In the genomic region with DNA sequence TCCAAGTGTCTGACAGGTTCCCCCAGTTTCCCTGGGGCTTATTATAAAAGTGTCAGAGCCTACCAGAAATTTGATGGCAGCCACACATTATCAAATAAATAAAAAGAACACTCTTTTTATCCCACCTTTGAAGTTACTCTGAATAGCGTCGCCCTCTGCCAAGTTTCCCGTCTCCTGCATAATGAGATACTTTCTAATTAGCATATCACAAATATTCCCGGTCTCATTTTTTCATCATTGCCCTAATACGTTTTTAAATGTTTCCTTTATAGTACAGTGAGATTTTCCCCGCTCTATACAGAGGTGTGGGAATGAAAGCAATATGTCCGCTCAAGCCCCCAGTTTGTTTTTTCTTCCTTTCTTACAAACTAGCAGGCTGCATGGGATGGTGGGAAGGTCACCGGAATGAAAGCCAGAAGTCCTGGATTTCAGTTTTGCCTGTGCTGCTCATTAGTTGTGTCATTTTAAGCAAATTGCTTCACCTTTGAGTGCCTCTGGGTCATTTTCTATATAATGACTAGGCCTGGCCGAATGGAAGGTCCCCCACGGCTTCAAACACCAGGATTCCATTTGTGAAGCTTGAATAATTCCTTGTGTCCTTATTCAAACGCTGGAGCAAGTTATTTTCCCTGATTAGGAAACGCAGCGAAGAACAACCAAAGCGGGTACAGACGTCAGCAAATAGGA, we compare ENCODE assay signal across 9 mouse cellular contexts.
DNase-seq lines count a peak whose midpoint lies in the region; ATAC-seq lines count a peak whose summit lies in the region.
"Had no signal": no experiment of that assay in that cellular context is flagged by ENCODE, and none has a peak within 500 bp of the region (broad histone marks: within the 10 kb centered on the region; RNA-seq: fewer than 3 reads in every experiment).

No protein-coding gene starts in this region.

- no peak overlapping the region for H3K4me2 ChIP-seq in kidney, embryonic 16.5 days (replicated peaks; ENCODE audit: low read depth, low read length)
- H3K4me2 ChIP-seq in embryonic facial prominence, embryonic 15.5 days (replicated peaks) = no peak overlapping the region
- peak overlapping the region; percentile 43 for H3K4me2 ChIP-seq in hindbrain, embryonic 13.5 days
- H3K4me2 ChIP-seq in neural tube, embryonic 14.5 days (ENCODE audit: low read depth, low read length) = peak overlapping the region; percentile 30

- no peak overlapping the region for H3K9ac ChIP-seq in kidney, embryonic 16.5 days (replicated peaks; ENCODE audit: low read length)
- H3K9ac ChIP-seq in embryonic facial prominence, embryonic 15.5 days = no peak overlapping the region
- H3K9ac ChIP-seq in hindbrain, embryonic 13.5 days = no peak overlapping the region; the same call in 1 of the 2 replicates
- H3K9ac ChIP-seq in neural tube, embryonic 14.5 days (replicated peaks; ENCODE audit: low read depth, low read length) = no peak overlapping the region

- H3K36me3 ChIP-seq in kidney, embryonic 16.5 days (ENCODE audit: insufficient read depth, low read length) = no peaks in the 10 kb centered on the region
- no peaks in the 10 kb centered on the region for H3K36me3 ChIP-seq in embryonic facial prominence, embryonic 15.5 days
- H3K36me3 ChIP-seq in hindbrain, embryonic 13.5 days = no peaks in the 10 kb centered on the region
- H3K36me3 ChIP-seq in neural tube, embryonic 14.5 days (ENCODE audit: control insufficient read depth, insufficient read depth, low read length) = no peaks in the 10 kb centered on the region

- H3K9me3 ChIP-seq in kidney, embryonic 16.5 days (ENCODE audit: low read length) = no peaks in the 10 kb centered on the region
- H3K9me3 ChIP-seq in embryonic facial prominence, embryonic 15.5 days (replicated peaks) = no peaks in the 10 kb centered on the region
- no peaks in the 10 kb centered on the region for H3K9me3 ChIP-seq in hindbrain, embryonic 13.5 days
- H3K9me3 ChIP-seq in neural tube, embryonic 14.5 days (ENCODE audit: control insufficient read depth, low read length) = no peaks in the 10 kb centered on the region

- peak; percentile 27 for DNase-seq in kidney, adult 9 months
- DNase-seq in thymus, postnatal 4 days = no peak
- DNase-seq in natural killer cell, adult 2 months (ENCODE audit: low spot score in 2 of 2) = no peak
- DNase-seq: liver; thymus, postnatal 25 days had no signal

- 55% methylated on average over 15 of the region's 15 CpGs for WGBS in kidney, embryonic 16.5 days
- WGBS in embryonic facial prominence, embryonic 15.5 days = 21% methylated on average over 15 of the region's 15 CpGs
- WGBS in hindbrain, embryonic 13.5 days = 11% methylated on average over 15 of the region's 15 CpGs
- 17% methylated on average over 15 of the region's 15 CpGs for WGBS in neural tube, embryonic 14.5 days

- H3K4me3 ChIP-seq in kidney, embryonic 16.5 days (ENCODE audit: low read length) = no peak overlapping the region
- no peak overlapping the region for H3K4me3 ChIP-seq in embryonic facial prominence, embryonic 15.5 days (replicated peaks)
- peak overlapping the region; percentile 15 for H3K4me3 ChIP-seq in hindbrain, embryonic 13.5 days
- no peak overlapping the region for H3K4me3 ChIP-seq in neural tube, embryonic 14.5 days (ENCODE audit: low read depth, low read length)

- no peaks in the 10 kb centered on the region for H3K27me3 ChIP-seq in kidney, embryonic 16.5 days (ENCODE audit: insufficient read depth, low read length)
- H3K27me3 ChIP-seq in embryonic facial prominence, embryonic 15.5 days = no peaks in the 10 kb centered on the region
- H3K27me3 ChIP-seq in hindbrain, embryonic 13.5 days = peaks cover 32% of the 10 kb centered on the region
- H3K27me3 ChIP-seq in neural tube, embryonic 14.5 days (ENCODE audit: control insufficient read depth, insufficient read depth, low read length) = no peaks in the 10 kb centered on the region

- H3K4me1 ChIP-seq in kidney, embryonic 16.5 days (ENCODE audit: insufficient read depth, low read length) = peaks cover 22% of the 10 kb centered on the region
- H3K4me1 ChIP-seq in embryonic facial prominence, embryonic 15.5 days = peaks cover 32% of the 10 kb centered on the region
- peaks cover 33% of the 10 kb centered on the region for H3K4me1 ChIP-seq in hindbrain, embryonic 13.5 days (replicated peaks)
- H3K4me1 ChIP-seq in neural tube, embryonic 14.5 days (ENCODE audit: control insufficient read depth, insufficient read depth, low read length) = 0 out of 2 replicates have a peak, but pooled peaks cover 7% of the 10 kb centered on the region

- H3K27ac ChIP-seq in kidney, embryonic 16.5 days (ENCODE audit: low read length) = no peak overlapping the region
- peak overlapping the region; percentile 45; the same call in 1 of the 2 replicates for H3K27ac ChIP-seq in embryonic facial prominence, embryonic 15.5 days (replicated peaks)
- peak overlapping the region; percentile 80 for H3K27ac ChIP-seq in hindbrain, embryonic 13.5 days
- peak overlapping the region; percentile 52 for H3K27ac ChIP-seq in neural tube, embryonic 14.5 days (ENCODE audit: low read depth, low read length)

- no peak for ATAC-seq in kidney, embryonic 16.5 days (ENCODE audit: low FRiP score, low TSS enrichment)
- no peak for ATAC-seq in embryonic facial prominence, embryonic 15.5 days (ENCODE audit: insufficient number of reproducible peaks, low FRiP score, low TSS enrichment, low read depth)
- 0 out of 2 replicates have a peak, but pooled peaks have one; percentile 32 for ATAC-seq in hindbrain, embryonic 13.5 days (ENCODE audit: low FRiP score)
- ATAC-seq in neural tube, embryonic 14.5 days (ENCODE audit: low read depth) = no peak

Comparison
In these comparisons a context has a peak if more than half of its experiments do, and no peak if none do; other contexts are left out.
1. H3K4me2 ChIP-seq: peak in hindbrain, embryonic 13.5 days (single experiment) and neural tube, embryonic 14.5 days (single experiment); none in kidney, embryonic 16.5 days (single experiment) and embryonic facial prominence, embryonic 15.5 days (single experiment).